Mouse (Mus musculus): ENCODE results near the gene Ndufs1. TPM values are rescaled to one million over a fixed set of nuclear protein-coding genes. Genes with fewer than 3 reads are reported as not detected.

Gene Ndufs1
- 43.5 TPM for polyA plus RNA-seq (2014; fragmentation: Illumina TruSeq; extraction: RNeasy Lipid Tissue Mini Kit (QIAGEN cat#74804); ENCODE audit: insufficient read depth, low read depth, low replicate concordance)

GRCm38 (mm10) chr1:63176604-63177421 lies at the start of gene Ndufs1, which contains the start of gene Eef1b2:
Gene Ndufs1, minus strand, starts transcription at chr1:63176833.
Gene Eef1b2, plus strand, starts transcription at chr1:63176825.

GRCm38 (mm10) chr1:63214271-63214558 lies 37.6 kb upstream of the Ndufs1 start, which contains the start of gene Gpr1:
Gene Gpr1, minus strand, starts transcription at chr1:63214543.

GRCm38 (mm10) chr1:63114136-63114781 lies 62.4 kb downstream of the Ndufs1 start, which contains the start of gene Ino80d:
Gene Ino80d, minus strand, starts transcription at chr1:63114667.

Other genes starting within 250 kb of the Ndufs1 start
- 2.9 TPM for gene Ino80d, start 62.2 kb downstream of the Ndufs1 start, polyA plus RNA-seq (2014; fragmentation: Illumina TruSeq; extraction: RNeasy Lipid Tissue Mini Kit (QIAGEN cat#74804); ENCODE audit: insufficient read depth, low read depth, low replicate concordance)
- 862 TPM for gene Eef1b2, start within 50 bp of the Ndufs1 start, polyA plus RNA-seq (2014; fragmentation: Illumina TruSeq; extraction: RNeasy Lipid Tissue Mini Kit (QIAGEN cat#74804); ENCODE audit: insufficient read depth, low read depth, low replicate concordance)
- gene Gpr1, start 37.7 kb upstream of the Ndufs1 start, polyA plus RNA-seq (2014; fragmentation: Illumina TruSeq; extraction: RNeasy Lipid Tissue Mini Kit (QIAGEN cat#74804); ENCODE audit: insufficient read depth, low read depth, low replicate concordance): 0.12 TPM
- 0.09 TPM for gene Zdbf2, start 96.4 kb upstream of the Ndufs1 start, polyA plus RNA-seq (2014; fragmentation: Illumina TruSeq; extraction: RNeasy Lipid Tissue Mini Kit (QIAGEN cat#74804); ENCODE audit: insufficient read depth, low read depth, low replicate concordance)